Mouse (Mus musculus): ENCODE results near the gene Gm19668. TPM values are rescaled to one million over a fixed set of nuclear protein-coding genes. Genes with fewer than 3 reads are reported as not detected.

Gene Gm19668
- not detected in 2 replicates for polyA plus RNA-seq (2014; fragmentation: Nextera tagmentation; extraction: Ambion mirVana)

DNA sequence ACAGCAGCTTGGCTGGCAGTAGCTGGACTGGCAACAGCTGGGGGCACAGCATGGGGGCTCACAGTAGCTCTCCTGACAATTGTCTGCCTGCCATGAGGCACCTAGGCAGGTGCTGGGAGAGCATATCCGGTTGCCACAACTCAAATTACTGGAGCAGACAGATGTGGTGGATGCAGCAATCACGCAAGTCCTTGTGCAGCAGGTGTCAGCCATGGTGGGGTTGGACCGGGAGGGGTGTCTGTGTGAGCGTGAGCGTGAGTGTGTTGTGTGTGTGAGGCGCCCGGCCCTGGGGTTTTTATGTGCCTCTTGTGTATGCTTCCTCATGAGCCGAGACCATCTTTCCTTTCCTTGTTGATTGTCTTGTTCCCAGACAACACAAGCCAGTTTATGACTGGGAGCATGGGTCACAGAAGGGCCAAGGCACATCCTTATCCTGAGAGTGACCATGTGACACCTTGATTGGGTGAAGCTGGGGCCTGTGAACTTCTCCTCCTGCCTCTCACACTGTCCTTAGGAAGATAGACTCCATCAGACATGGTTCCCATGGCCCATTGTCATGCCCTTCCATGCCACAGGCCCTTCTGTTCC lies at the start of gene Gm19668:
Gene Gm19668, minus strand, starts transcription at position 213 of the 588 bp plus-strand sequence.
- H3K9me3 ChIP-seq (ENCODE audit: control insufficient read depth, low read length) = no peaks in the 10 kb centered on the region
- no peak within 1 kb of the TSS for H3K9ac ChIP-seq (ENCODE audit: low read length)
- no peak within 1 kb of the TSS for H3K4me3 ChIP-seq (ENCODE audit: low read depth, low read length)
- H3K4me2 ChIP-seq = no peak within 1 kb of the TSS
- H3K36me3 ChIP-seq (ENCODE audit: control insufficient read depth, insufficient read depth, low read length) = no peaks in the 10 kb centered on the region
- peak; percentile 79 for DNase-seq (ENCODE audit: low spot score, missing footprints)
- H3K27ac ChIP-seq (ENCODE audit: low read depth, low read length) = no peak within 1 kb of the TSS
- peaks cover 2% of the 10 kb centered on the region; the same call in 1 of the 2 replicates for H3K4me1 ChIP-seq (ENCODE audit: control insufficient read depth, insufficient read depth, low read length)
- no peaks in the 10 kb centered on the region for H3K27me3 ChIP-seq (ENCODE audit: control insufficient read depth, insufficient read depth, low read length)
- WGBS = 65% methylated on average over 8 of the region's 8 CpGs
- no peak for ATAC-seq (ENCODE audit: low FRiP score)

DNA sequence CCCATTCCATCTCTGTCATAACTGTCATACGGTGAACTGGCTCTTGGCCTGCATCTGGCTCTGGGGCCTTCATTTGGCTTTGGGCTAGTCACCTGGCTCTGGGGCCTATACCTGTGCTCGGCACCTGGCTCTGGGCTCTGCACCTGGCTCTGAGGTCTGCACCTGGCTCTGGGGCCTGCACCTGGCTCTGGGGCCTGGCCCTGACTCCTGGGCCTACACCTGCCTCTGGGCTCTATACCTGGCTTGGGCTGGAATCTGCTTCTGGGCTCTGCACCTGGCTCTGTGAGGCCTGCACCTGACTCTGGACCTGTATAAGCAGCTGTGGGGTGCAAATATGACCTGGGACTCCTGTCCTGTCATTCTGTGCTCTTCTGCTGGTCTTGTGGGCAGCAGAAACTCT lies 48.6 kb upstream of the Gm19668 start:
- 74% methylated on average over 2 of the region's 2 CpGs for WGBS
- DNase-seq (ENCODE audit: low spot score, missing footprints) (no peak), ATAC-seq (ENCODE audit: low FRiP score) (no peak)
- H3K36me3 ChIP-seq (ENCODE audit: control insufficient read depth, insufficient read depth, low read length) = no peaks in the 10 kb centered on the region
- H3K4me1 ChIP-seq (ENCODE audit: control insufficient read depth, insufficient read depth, low read length) = no peaks in the 10 kb centered on the region
- H3K4me2 ChIP-seq = no peak overlapping the region
- H3K4me3 ChIP-seq (ENCODE audit: low read depth, low read length) = no peak overlapping the region
- no peak overlapping the region for H3K9ac ChIP-seq (ENCODE audit: low read length)
- no peak overlapping the region for H3K27ac ChIP-seq (ENCODE audit: low read depth, low read length)
- peaks cover 6% of the 10 kb centered on the region; the same call in 1 of the 2 replicates for H3K9me3 ChIP-seq (ENCODE audit: control insufficient read depth, low read length)
- H3K27me3 ChIP-seq (ENCODE audit: control insufficient read depth, insufficient read depth, low read length) = no peaks in the 10 kb centered on the region

DNA sequence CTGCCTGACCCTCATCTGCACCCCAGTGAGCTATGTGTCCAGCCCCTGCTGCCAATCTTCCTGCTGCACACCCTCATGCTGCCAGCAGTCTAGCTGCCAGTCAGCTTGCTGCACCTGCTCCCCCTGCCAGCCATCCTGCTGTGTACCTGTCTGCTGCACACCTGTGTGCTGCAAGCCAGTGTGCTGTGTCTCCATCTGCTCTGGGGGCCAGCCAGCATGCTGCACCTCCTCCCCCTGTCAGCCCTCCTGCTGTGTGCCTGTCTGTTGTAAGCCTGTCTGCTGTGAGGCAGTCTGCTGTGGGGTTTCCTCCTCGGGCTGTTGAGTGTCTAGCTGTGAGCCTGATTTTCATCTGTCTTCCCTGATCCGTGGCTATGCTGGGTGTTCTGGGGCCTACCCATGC lies 48.0 kb upstream of the Gm19668 start:
- no peak overlapping the region for H3K4me3 ChIP-seq (ENCODE audit: low read depth, low read length)
- H3K27me3 ChIP-seq (ENCODE audit: control insufficient read depth, insufficient read depth, low read length) = no peaks in the 10 kb centered on the region
- no peak overlapping the region for H3K4me2 ChIP-seq
- no peak overlapping the region for H3K27ac ChIP-seq (ENCODE audit: low read depth, low read length)
- H3K9ac ChIP-seq (ENCODE audit: low read length) = no peak overlapping the region
- no peaks in the 10 kb centered on the region for H3K4me1 ChIP-seq (ENCODE audit: control insufficient read depth, insufficient read depth, low read length)
- ATAC-seq (ENCODE audit: low FRiP score) (no peak), DNase-seq (ENCODE audit: low spot score, missing footprints) (no peak)
- H3K9me3 ChIP-seq (ENCODE audit: control insufficient read depth, low read length) = peaks cover 6% of the 10 kb centered on the region; the same call in 1 of the 2 replicates
- no peaks in the 10 kb centered on the region for H3K36me3 ChIP-seq (ENCODE audit: control insufficient read depth, insufficient read depth, low read length)
- WGBS = 20% methylated on average over 2 of the region's 2 CpGs

DNA sequence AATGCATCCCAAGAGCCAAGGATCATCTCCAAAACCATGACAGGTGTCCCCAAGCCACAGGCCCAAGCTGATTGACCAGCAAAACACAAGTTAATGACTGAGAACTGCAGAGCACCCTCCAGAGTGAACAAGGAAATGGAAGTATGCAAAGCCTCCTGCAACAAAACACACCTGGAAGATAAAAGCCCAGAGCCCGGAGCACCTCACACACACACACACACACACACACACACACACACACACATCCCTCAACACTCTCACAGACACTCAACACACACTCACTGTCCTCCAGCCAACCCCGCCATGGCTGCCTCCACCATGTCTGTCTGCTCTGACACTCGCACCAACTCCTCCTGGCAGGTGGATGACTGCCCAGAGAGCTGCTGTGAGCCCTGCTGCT lies 47.6 kb upstream of the Gm19668 start, which contains the start of gene Gm36176:
Gene Gm36176, plus strand, starts transcription at position 301 of the 400 bp plus-strand sequence.
- no peaks in the 10 kb centered on the region for H3K36me3 ChIP-seq (ENCODE audit: control insufficient read depth, insufficient read depth, low read length)
- no peaks in the 10 kb centered on the region for H3K27me3 ChIP-seq (ENCODE audit: control insufficient read depth, insufficient read depth, low read length)
- 65% methylated on average over 2 of the region's 3 CpGs for WGBS
- peaks cover 6% of the 10 kb centered on the region; the same call in 1 of the 2 replicates for H3K9me3 ChIP-seq (ENCODE audit: control insufficient read depth, low read length)
- ATAC-seq (ENCODE audit: low FRiP score) = no peak
- H3K4me1 ChIP-seq (ENCODE audit: control insufficient read depth, insufficient read depth, low read length) = no peaks in the 10 kb centered on the region
- no peak within 1 kb of the TSS for H3K9ac ChIP-seq (ENCODE audit: low read length)
- no peak within 1 kb of the TSS for H3K4me2 ChIP-seq
- no peak for DNase-seq (ENCODE audit: low spot score, missing footprints)
- H3K4me3 ChIP-seq (ENCODE audit: low read depth, low read length) = no peak within 1 kb of the TSS
- H3K27ac ChIP-seq (ENCODE audit: low read depth, low read length) = no peak within 1 kb of the TSS

DNA sequence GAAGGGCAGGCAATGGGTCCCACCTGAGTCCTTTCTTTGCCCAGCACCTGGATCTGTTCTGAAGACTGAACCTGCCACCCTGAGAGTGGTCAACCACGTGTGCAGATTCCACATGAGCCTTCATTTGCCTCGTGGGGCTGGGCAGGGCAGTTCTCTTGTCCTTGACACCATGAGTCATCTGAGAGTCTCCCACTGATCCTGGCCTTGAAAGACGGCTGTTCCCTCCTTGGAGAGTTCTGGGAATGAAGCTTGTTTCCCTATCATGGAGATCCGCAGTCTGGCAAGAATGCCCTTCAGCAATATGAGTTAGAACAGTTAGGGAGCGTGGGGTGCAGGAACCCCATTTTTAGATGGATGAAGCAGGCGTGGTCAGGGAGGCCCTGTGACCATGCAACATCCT lies 40.1 kb upstream of the Gm19668 start:
- H3K27me3 ChIP-seq (ENCODE audit: control insufficient read depth, insufficient read depth, low read length) = no peaks in the 10 kb centered on the region
- DNase-seq (ENCODE audit: low spot score, missing footprints) = no peak
- peaks cover under 1% of the 10 kb centered on the region; the same call in 1 of the 2 replicates for H3K9me3 ChIP-seq (ENCODE audit: control insufficient read depth, low read length)
- H3K4me3 ChIP-seq (ENCODE audit: low read depth, low read length) = no peak overlapping the region
- no peak overlapping the region for H3K27ac ChIP-seq (ENCODE audit: low read depth, low read length)
- H3K36me3 ChIP-seq (ENCODE audit: control insufficient read depth, insufficient read depth, low read length) = no peaks in the 10 kb centered on the region
- no peak overlapping the region for H3K4me2 ChIP-seq
- 80% methylated on average over 6 of the region's 6 CpGs for WGBS
- no peaks in the 10 kb centered on the region for H3K4me1 ChIP-seq (ENCODE audit: control insufficient read depth, insufficient read depth, low read length)
- no peak for ATAC-seq (ENCODE audit: low FRiP score)
- H3K9ac ChIP-seq (ENCODE audit: low read length) = no peak overlapping the region

DNA sequence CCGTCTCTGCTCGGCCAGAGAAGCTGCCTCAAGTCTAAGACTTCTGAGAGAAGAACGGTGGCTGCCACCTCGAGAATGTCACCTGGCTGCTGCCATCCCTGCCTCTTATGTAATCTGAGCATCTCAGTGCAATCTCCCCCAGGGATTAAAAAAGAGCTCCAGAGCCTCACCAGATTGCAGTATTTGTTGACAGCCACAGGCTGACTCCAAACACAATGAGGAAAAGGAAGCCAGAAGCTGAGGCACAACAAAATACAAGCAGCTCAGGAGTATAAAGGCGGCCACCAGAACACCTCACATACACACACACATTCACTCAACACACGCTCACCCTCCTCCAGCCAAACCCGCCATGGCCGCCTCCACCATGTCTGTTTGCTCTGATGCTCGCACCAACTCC lies 36.7 kb upstream of the Gm19668 start, which contains the start of gene Krtap10-10:
Gene Krtap10-10, plus strand, starts transcription at position 301 of the 400 bp plus-strand sequence.
- Histone ChIP-seq H3K36me3 (ENCODE audit: control insufficient read depth, insufficient read depth, low read length) (no peaks in the 10 kb centered on the region), H3K9me3 (ENCODE audit: control insufficient read depth, low read length) (no peaks in the 10 kb centered on the region), H3K4me1 (ENCODE audit: control insufficient read depth, insufficient read depth, low read length) (no peaks in the 10 kb centered on the region), H3K4me2 (no peak within 1 kb of the TSS), H3K27me3 (ENCODE audit: control insufficient read depth, insufficient read depth, low read length) (no peaks in the 10 kb centered on the region), H3K27ac (ENCODE audit: low read depth, low read length) (no peak within 1 kb of the TSS), H3K9ac (ENCODE audit: low read length) (no peak within 1 kb of the TSS), H3K4me3 (ENCODE audit: low read depth, low read length) (no peak within 1 kb of the TSS)
- DNase-seq (ENCODE audit: low spot score, missing footprints) (no peak), ATAC-seq (ENCODE audit: low FRiP score) (no peak)
- WGBS = 71% methylated on average over 9 of the region's 9 CpGs

DNA sequence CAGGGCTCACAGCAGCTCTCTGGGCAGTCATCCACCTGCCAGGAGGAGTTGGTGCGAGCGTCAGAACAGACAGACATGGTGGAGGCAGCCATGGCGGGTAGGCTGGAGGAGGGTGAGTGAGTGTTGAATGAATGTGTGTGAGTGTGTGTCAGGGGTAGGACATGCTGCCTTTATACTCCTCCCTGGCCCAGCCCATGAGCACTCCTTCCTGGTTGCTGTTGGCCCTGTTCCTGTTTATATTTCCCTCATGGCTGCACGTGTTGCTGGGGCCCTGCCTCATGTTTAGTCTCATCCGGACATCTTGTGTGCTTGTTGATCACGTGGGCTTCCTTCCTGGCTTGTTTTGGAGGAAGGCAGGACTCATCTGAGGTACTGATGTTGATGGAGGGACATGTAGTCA lies 28.0 kb upstream of the Gm19668 start, which contains the start of gene Krtap10-4:
Gene Krtap10-4, minus strand, starts transcription at position 145 of the 400 bp plus-strand sequence.
- H3K4me3 ChIP-seq (ENCODE audit: low read depth, low read length) = no peak within 1 kb of the TSS
- DNase-seq (ENCODE audit: low spot score, missing footprints) (no peak), ATAC-seq (ENCODE audit: low FRiP score) (no peak)
- no peaks in the 10 kb centered on the region for H3K27me3 ChIP-seq (ENCODE audit: control insufficient read depth, insufficient read depth, low read length)
- H3K4me1 ChIP-seq (ENCODE audit: control insufficient read depth, insufficient read depth, low read length) = no peaks in the 10 kb centered on the region
- WGBS = 80% methylated on average over 6 of the region's 6 CpGs
- no peak within 1 kb of the TSS for H3K27ac ChIP-seq (ENCODE audit: low read depth, low read length)
- no peaks in the 10 kb centered on the region for H3K36me3 ChIP-seq (ENCODE audit: control insufficient read depth, insufficient read depth, low read length)
- no peaks in the 10 kb centered on the region for H3K9me3 ChIP-seq (ENCODE audit: control insufficient read depth, low read length)
- no peak within 1 kb of the TSS for H3K4me2 ChIP-seq
- no peak within 1 kb of the TSS for H3K9ac ChIP-seq (ENCODE audit: low read length)

DNA sequence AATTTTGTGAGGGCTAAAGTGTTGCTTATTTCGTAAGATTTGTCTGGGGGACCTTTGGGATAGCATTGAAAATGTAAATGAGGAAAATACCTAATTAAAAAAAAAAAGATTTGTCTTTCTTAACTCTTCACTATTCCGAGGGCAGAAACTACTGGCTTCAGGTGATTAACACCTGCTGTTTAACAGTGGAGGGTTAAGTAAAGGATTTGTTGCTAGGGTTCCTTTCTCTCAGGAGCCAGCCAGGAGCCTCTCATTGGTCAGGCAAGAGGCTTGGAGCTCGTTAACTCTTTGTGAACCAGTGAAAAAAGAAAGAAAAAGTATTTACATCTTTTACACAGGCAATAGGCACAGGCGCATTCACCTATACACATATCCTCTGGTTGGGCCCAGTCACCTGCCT lies 20.3 kb upstream of the Gm19668 start:
- ATAC-seq (ENCODE audit: low FRiP score) = no peak
- DNase-seq (ENCODE audit: low spot score, missing footprints) = peak; percentile 66

DNA sequence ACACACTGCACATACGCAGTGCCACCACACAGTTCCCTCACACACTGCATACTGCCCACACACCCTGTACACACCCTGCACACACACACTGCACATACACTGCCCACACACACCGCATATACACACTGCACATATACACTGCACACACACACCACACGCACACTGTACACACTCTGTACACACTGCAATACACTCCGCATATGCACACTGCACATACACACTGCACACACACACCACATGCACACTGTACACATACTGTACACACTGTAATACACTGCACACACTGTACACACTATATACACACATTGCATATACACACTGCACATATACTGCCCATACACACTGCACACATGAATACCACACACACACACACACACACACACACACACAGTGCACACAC lies 19.6 kb upstream of the Gm19668 start:
- 94% methylated on average over 4 of the region's 4 CpGs for WGBS
- H3K27ac ChIP-seq (ENCODE audit: low read depth, low read length) = no peak overlapping the region
- DNase-seq (ENCODE audit: low spot score, missing footprints) (no peak), ATAC-seq (ENCODE audit: low FRiP score) (no peak)
- no peaks in the 10 kb centered on the region for H3K36me3 ChIP-seq (ENCODE audit: control insufficient read depth, insufficient read depth, low read length)
- H3K9ac ChIP-seq (ENCODE audit: low read length) = no peak overlapping the region
- no peaks in the 10 kb centered on the region for H3K27me3 ChIP-seq (ENCODE audit: control insufficient read depth, insufficient read depth, low read length)
- no peak overlapping the region for H3K4me2 ChIP-seq
- H3K4me3 ChIP-seq (ENCODE audit: low read depth, low read length) = no peak overlapping the region
- H3K9me3 ChIP-seq (ENCODE audit: control insufficient read depth, low read length) = no peaks in the 10 kb centered on the region
- no peaks in the 10 kb centered on the region for H3K4me1 ChIP-seq (ENCODE audit: control insufficient read depth, insufficient read depth, low read length)

More for the DNA sequence above, 20.3 kb upstream of the Gm19668 start:
- Histone ChIP-seq H3K36me3 (ENCODE audit: control insufficient read depth, insufficient read depth, low read length) (no peaks in the 10 kb centered on the region), H3K27ac (ENCODE audit: low read depth, low read length) (no peak overlapping the region), H3K27me3 (ENCODE audit: control insufficient read depth, insufficient read depth, low read length) (no peaks in the 10 kb centered on the region), H3K4me1 (ENCODE audit: control insufficient read depth, insufficient read depth, low read length) (no peaks in the 10 kb centered on the region), H3K4me3 (ENCODE audit: low read depth, low read length) (no peak overlapping the region), H3K9ac (ENCODE audit: low read length) (no peak overlapping the region), H3K4me2 (no peak overlapping the region), H3K9me3 (ENCODE audit: control insufficient read depth, low read length) (no peaks in the 10 kb centered on the region)
- WGBS = 32% methylated on average over 4 of the region's 4 CpGs
